Mouse (Mus musculus) adrenal gland, adult 2 months (tissue): ENCODE measurements around the gene Clic5. TPM values are rescaled to one million over a fixed set of nuclear protein-coding genes. Genes with fewer than 3 reads are reported as not detected.

ENCODE experiments used
- DNase-seq: peaks from one replicate; pipeline ENCODE4 v3.0.0; 2021
- polyA plus RNA-seq: library from polyadenylated mRNA; depleted of rRNA; stranded (reverse); fragments of >200 nt; gene quantifications from 2 replicates; pipeline ENCODE4 v1.2.3, GENCODE M21; 2012
- total RNA-seq, 2 experiments: library from RNA; stranded (reverse); gene quantifications; 2 replicates each; pipeline ENCODE4 v1.2.3; 2021

The Clic5 gene
- total and polyA plus RNA-seq, 3 experiments, result 1.3 to 25.3 (median 18.6) TPM

DNA sequence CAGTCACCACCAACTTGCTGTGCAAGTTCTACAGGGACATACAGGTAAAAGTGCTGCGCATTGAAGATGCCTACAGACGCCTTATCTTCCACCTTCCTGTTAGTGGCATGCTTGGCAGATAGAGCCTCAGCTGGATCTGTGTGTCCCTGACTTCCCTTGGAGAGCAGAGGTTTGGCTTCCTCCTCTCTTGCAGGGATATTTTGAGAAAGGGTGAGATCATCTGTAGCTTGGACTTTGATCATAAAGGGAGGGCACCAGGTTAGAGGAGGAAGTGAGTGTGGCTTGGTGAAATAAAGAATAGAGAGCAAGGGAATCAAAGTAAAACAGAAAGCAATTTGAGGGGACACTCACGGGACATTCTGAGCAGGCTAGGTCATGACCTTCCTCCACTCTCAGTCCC, 4.6 kb downstream of the Clic5 start:
- DNase-seq, result no peak

DNA sequence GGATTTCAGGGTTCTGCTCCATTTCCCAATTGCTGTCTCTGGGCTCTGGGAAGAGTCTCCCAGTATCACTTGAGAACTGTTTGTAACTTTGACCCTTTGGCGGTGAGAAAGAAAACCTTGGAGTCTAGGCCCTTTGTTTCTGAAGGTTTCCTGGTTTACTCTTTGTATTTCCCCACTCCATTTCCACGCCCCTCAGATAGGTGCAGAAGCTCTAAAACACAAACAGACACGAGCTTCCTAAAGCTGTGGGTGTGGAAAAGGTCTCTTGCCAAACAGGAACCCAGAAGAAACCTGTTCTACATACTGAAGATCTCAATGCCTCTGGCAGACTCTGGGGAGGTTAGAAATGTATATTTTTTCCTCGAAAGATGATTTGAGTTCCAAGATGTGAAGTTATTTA, 10.8 kb downstream of the Clic5 start:
- DNase-seq, result no peak

DNA sequence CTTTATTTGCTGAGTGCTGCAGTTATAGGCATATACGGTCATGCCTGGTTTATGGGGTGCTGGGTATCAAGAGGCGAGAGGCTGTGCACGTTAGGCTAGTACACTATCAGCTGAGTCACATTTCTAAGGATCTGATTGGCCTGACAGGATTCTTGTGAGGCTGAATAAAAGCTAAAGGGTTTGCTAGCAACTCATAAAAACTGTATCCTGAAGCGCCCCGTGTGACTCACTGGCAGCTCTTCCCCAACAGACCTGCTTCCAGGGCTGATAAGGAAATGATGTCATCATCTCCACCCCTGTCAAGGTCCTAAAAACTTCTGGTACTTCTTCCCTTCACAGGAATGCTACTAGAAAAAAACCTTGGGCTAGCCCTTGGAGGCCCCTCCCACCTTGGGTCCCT, 14.6 kb downstream of the Clic5 start:
- peak; percentile 30 for DNase-seq

DNA sequence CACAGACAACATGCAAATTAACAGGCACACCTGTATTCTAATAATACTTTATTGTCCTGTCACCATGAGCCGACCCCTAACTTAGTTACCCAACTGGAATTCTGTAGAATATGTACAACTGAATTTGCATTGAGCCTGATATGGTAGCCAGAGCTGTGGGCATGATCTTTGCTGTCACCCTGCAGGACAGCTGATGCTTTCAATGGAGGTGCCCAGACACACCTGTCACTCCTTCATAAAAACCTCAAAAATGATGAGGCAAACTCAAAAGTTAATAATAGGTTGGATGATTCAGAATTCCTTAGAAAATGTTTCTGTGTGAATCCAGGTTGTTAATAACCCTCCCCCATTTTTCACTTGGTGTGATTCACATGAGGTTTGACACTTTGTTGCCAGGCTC, 16.4 kb downstream of the Clic5 start:
- no peak for DNase-seq

DNA sequence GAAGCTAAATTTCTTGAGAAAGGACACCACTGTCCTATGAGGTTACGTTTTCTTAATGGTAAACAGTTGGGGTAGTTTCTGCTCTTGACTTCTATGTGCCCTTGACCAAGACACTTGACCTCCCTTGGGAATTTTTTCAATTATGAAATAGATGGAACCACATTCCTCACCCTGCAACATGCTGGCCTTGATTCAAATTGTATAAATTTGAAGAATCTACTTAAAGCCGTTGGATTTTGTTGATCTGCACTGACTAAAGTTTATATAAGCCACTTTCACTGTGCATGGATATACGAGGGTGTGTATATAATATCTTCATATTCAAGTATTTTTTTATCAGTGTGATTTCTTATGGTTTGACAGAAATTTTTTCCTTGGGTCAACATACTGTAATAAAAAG, 17.2 kb downstream of the Clic5 start:
- DNase-seq, result no peak

DNA sequence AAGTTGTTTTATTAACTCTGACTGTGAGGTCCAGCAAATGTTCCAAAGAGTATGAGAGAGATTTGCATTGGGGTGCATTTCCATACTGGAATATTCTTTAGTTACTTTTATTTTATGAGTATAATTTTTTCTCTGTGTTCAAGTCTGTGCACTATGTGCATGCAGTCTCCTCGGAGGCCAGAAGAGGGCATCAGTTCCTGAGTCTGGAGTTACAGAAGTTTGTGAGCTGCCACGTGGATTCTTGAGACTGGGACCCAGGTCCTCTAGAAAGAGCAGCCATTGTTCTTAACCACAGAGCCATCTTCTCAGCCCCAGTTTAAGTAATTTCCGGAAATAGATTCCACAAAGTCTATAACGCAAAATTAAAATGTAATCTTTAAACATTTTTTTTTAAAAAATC, 20.5 kb downstream of the Clic5 start:
- no peak for DNase-seq

DNA sequence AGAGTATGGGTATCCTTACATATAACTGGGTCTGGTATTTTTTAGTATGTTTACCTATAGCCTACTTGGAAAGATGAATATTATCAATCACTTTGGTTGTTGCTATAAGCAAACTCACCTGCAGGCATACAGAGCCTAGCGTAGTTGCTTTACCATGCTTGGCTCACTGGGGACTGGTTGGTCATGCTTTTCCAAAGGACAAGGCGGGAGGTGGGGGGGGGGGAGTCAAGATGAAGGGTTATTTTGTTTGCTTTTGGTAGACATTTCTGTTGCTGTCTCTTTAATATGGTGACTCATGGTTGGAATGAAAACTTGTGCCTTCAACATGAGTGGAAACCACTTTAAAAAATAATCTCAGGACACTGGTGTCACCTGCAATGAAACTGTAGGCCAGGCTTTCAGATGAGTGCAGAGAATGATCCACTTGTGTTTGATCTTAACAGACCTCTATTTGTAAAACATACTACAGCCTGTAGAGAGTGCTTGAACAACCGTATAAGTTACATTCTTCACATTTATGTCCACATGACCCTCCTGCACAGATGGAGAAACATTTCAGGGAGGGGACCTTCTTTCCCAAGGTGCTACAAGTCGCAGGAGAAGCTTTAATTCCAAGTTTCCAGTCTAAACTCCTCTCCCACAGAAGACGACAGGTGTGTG, 24.7 kb downstream of the Clic5 start:
- DNase-seq, result no peak

DNA sequence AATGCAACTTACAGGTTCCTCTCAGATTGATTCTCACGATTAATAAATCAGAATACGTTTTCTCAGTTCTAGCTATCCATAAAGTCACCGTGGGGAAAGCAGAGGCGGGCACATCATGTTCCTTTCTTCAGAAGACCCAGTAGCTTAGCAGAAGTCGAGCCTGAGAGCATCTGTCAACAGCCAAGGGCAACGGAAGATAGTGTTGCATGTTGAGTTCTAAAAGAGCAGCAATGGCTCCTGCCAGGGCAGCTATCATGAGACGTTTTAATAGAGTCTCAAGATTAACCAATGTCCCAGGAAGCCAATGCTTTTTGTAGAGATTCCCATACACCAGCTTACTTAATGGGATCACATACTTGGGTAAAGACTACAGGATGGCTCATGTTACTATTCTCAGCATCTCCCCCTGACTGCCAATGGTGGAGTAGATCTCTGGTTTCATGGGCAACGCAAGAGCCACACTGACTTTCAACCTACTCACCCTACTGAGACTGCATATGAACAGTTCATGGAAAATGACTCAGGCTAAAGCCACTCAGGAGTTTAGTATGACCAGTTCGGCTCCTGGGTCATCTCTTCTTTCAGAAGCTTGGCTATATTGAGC, 26.9 kb downstream of the Clic5 start:
- no peak for DNase-seq

DNA sequence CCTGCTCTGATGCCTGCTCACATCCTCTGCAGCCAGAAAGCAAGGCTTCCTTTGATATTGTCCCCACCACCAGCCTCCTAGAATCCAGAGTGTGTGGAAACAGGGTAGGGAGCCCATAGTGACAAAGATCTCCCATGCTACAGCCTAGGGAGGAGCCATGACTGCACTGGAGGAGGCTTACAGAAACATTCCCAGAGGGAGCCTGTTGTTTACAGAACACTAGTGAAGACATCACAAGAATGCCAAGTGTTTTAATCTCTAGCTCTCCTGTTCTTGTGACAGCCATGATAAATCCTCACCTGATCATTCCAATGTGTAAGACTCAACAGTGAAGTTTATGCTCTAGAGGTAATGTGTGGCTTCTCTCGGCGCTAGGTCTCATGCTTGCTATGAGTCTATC, 28.8 kb downstream of the Clic5 start:
- no peak for DNase-seq

DNA sequence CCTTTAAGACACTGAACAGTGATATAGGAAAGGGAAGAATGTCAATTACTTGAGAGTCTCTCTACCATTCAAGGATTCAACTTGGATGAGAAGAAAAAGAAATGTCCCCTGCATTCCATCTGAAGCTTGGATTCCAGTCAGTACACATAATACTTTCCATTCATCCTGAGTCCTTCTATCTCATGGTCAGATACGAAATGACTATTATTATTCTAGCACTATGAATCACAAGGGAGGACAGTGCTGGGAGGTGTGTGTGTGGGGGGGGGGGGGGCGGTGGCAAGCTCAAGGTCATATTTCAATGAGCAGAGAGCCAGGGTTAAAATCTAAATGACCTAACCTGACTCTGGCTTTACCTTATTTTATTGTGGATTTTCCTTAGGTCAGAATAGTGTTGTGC, 31.6 kb downstream of the Clic5 start:
- DNase-seq, result no peak

DNA sequence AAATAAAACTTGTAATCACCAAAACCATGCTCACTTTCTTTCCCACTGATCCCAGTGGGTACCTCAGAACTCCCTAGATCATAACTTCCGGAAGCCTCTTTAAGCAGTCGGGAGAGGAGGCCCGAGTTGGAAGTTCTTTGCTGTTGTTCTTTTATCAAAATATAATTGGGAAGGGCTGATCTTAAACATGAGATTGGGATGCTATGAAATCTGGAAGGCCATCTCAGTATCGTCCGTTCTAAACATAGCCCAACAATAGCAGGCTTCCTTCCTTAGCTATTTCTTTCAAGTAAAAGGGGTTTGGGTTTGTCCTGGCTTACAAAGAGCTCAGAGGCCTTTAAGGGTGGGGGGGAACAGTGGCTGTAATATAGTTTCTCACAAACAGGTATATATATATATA, 40.0 kb downstream of the Clic5 start:
- DNase-seq, result no peak

DNA sequence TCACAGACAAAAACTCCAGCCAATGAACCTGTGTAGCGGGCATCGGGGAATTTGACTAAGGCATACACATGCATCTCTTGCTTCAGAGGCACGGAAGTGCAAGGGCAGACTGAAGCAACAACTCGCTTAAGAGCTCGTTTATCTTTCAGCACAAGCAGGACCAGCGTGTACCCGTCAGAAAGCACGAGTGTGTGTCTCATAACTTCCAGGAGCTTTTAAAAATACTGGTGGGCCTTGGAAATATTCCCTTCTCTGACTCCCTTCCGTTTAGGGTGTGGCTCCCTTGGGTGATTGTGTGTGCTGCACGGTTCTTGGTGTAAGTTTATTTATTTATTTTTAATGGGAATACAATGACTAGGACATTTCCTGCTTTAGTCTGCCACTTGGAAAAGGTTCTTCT, 41.7 kb downstream of the Clic5 start:
- peak; percentile 26 for DNase-seq

DNA sequence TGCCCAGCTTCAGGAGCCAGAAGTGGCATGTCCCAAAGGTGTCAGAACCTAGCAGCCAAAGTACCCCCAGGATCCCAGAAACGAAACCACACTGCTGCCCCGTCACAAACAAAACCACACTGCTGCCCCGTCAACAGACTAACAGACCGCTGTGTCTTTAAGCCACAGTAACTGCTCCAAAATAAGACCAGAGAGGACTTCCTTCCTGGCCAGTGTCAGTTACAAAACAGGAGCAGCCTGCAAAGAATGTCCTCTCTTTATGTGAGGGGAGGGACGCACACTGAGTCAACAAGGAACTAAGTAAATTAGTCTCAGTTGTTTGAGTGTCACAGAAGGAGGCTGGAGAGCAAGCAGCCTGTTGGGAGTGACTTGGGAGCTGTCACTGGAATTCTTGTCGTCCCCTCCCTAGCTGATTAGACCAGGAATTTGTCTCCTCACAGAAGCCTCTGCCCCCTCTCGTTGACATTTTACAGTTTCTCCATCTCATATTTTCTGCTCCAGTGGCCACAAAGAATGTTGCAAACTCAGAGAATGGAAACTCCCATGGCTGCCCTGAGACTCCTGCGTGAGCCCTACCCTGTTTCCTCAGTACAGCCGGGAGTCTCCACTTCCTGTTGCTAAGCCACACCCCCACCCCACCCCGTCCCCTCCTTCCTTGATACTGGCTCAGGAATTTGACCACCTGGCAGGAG, 50.8 kb downstream of the Clic5 start:
- no peak for DNase-seq

DNA sequence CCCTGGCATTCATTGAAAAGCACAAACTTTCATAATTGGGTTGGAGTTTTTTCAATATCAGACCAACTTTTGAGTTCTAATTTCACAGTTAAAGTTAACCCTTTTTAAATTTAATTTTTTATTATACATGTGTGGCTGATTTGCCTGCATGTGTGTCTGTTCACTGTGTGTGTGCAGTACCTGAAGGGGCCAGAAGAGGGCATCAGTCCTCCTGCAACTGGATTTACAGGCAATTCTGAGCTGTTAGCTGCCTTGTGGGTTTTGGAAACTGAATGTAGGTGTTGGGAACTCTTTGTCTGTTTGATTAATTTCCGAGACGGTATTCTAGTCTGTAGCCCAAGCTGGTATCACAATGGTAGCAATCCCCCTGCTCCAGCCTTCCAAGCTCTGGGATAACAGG, 52.4 kb downstream of the Clic5 start:
- no peak for DNase-seq

DNA sequence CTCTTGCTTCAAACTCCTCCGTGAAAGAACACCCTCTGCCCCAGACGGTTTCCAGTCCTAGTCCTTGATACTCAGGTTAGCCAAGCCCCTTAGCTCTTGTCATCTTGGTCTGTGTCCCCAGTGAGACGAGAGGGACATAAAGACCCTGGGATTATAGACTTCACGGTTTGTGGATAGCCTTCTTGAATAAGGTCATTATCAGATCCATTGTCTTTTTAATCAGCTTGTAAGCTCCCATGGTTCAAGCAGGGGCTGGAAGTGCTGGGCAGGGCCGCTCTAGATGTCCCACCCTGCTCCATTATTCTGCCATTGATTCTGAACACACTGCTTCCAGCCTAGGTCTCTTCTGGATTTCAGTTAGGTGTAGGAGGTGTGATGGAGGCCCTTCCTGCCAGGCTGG, 55.7 kb downstream of the Clic5 start:
- no peak for DNase-seq

DNA sequence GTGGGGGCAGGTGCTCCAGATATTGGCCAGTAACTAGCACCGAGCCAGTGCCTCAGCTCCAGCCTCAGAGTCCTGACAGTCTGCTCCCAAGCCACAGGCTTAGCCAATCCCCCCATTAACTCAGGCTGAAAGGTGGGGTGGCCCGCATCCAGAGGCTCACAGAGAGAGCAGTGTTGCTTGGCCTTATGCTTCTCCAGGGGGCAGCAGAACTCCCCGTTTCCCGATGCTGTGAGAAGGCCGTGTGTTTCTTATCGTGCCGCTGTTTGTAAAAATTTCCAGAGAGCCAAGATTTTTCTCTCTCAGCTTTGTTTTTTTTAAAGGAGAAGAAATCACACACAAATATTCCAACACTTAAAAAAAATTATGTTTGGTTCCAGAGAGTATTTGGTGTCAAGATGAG, 56.2 kb downstream of the Clic5 start:
- DNase-seq, result no peak

DNA sequence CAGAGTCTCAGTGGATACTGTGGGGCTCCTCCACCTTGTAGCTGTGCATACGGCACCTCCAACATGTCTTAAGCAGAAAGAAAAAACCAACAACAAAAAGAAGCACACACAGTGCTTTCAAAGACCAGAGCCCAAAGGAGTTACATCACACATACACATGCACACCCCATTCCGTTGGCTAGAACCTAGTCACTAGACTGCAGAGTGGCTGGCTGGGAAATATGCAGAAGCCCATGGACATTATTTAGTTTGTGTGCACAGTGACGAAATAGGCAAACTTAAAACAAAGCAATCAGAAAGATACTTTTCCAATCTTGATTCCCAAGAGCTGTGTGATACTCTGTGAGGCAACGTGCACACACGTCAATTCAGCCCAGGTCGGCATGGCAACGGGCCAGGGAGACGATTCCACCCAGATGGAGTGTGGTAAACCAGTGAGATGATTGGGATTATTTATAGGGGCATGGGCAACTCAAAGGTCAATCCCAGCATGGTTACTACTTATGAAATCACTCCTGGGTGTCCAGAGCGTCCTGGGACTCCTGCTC, 57.8 kb downstream of the Clic5 start:
- DNase-seq, result no peak

DNA sequence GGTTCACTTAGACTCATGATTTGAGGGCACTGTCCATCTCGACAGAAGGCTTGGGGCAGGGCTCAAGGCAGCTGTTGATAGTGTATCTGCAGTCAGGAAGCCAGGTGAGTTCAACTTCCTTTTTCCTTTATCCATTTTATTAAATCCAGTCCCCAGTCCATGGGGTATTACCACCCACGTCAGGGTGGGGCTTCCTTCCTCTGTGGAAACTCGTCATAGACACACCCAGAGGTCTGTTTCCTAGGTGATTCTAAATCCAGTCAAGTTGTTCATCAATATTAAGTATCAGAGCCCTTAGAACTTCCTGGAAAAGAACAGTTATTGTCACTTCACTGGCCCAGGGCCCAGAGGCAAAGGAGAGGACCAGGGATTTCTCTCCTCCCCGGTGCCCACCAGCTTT, 61.2 kb downstream of the Clic5 start:
- no peak for DNase-seq

DNA sequence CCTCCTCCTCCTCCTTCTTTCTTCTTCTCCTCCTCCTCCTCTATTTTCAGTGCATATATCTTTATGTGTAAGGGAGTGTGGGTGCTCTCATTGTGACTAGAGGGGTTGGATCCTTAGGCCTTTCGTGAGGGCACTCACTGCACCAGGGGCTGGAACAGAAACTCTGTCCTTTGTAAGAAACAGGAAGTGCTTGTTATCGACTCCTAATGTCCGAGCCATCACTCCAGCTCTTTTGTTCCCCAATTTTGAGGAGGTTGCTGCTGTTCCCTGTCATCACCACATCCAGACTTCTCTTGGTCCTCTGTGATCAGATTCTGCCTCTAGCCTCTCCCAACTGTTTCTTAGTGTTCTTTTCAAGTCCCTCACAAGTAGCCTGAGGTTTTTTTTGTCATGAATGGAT, 64.3 kb downstream of the Clic5 start:
- DNase-seq, result no peak

DNA sequence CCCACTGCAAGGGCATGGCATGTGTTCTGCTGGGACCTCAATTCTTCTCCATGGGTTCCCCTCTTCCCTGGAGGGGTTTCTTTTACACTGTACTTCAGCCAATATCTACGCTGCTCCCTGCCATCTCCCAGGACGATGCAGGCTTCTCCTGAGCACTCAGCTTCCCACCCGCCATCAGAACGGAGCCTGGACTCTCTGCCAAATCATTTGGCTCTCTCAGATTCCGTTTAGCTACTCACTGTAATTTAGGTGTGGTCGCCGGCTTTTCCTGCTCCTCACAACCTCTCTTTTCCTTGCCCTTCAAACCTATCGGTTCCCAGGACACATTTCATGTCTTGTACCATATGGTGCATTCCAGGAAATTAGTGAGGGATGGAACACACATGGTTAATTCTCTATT, 66.3 kb downstream of the Clic5 start:
- DNase-seq, result no peak

DNA sequence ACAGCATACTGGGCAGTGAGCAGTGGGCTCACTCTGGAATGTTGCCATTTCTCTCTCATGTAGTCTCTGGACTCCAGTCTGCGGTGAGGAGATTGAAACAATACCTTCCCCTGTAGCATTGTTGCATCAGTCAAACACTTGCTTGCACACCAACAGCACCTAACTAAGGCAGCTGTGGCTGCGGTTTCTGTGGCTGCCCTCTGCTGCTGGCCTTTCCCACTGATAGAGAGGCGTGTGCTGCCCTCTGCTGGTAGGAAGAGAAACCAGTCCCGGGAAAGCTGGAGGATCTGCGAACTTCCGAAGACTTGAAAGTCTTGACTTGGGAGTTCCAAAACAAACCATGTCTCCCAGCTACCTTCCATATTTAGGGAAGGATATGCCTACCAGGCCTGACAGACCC, 68.2 kb downstream of the Clic5 start:
- DNase-seq, result peak; percentile 75

DNA sequence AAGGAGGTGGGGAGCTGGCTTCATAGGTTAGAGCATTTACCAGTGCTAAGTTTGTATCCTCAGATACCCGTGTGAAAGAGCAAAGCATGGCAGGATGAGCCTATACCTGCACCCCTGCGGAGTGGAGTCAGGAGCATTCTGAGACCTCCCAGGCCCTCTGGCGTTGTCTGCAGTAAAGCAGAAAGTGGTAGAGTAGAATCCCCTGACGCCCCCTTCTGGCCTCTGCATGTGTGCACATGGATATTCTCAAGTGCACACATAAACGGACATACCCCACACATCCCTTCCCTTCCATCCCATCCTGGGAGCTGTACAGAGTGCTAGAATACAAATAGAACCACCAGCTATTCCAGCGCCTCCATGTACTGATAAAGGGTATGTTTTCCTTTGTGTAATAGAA, 70.9 kb downstream of the Clic5 start:
- no peak for DNase-seq

DNA sequence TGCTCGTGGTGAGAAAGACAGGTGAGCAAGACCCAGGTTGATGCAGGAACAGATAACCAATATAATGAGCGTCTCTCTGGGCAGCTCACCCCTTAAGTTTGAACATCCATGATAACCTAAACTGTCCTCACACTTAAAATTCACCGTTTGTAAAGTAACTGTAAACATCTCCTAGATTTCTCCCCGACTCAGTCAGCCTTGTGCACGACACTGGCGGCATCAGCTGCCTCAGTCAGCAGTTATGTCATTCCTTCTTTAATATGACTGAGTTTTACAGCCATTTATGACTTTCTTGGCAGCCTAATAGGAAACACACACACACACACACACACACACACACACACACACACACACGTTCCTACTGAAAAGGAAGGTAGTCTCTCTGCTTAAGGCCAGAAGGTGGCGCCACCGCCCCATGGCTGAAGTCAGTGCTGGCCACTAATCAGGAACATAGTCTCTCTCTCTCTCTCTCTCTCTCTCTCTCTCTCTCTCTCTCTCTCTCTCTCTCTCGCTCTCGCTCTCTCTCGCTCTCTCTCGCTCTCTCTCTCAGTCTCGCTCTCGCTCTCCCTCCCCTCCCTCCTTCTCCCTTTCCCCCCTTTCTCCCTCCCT, 73.3 kb downstream of the Clic5 start:
- DNase-seq, result peak; percentile 62
